Mouse (Mus musculus): ENCODE measurements around the gene Smarcd1.

DNA sequence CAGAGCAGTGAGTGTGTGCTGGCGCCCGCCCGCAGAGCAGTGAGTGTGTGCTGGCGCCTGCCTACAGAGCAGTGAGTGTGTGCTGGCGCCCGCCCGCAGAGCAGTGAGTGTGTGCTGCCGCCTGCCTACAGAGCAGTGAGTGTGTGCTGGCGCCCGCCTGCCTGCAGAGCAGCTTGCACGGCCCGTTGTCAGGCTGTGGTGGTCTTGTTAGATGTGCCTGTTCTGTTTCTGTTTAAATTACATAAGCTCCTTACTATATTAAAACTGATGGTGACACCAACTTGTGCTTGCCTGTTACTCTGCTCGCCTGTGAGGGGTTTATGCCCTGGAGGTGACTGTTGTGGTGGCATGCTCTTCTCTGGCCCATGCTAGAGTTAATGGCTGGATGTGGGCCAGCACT, 6.2 kb downstream of the Smarcd1 start:
- TF ChIP-seq CTCF (IDR thresholded peaks at IDR 0.05; ENCODE audit: extremely low read depth, insufficient read depth, low read length): no peak
- TF ChIP-seq POLR2A (IDR thresholded peaks at IDR 0.05; ENCODE audit: extremely low read depth, insufficient read depth, low read length): no peak
